Mouse (Mus musculus): ENCODE data around the gene Cct3. TPM values are rescaled to one million over a fixed set of nuclear protein-coding genes. Genes with fewer than 3 reads are reported as not detected.
"Not testable (repeated sequence)": the region's sequence is repeated elsewhere in the genome, so short reads cannot be mapped to it uniquely, and the experiment has no call there.

Cct3 gene
- total RNA-seq, 2 experiments from 2014 or later = 84.1 to 107 TPM

DNA sequence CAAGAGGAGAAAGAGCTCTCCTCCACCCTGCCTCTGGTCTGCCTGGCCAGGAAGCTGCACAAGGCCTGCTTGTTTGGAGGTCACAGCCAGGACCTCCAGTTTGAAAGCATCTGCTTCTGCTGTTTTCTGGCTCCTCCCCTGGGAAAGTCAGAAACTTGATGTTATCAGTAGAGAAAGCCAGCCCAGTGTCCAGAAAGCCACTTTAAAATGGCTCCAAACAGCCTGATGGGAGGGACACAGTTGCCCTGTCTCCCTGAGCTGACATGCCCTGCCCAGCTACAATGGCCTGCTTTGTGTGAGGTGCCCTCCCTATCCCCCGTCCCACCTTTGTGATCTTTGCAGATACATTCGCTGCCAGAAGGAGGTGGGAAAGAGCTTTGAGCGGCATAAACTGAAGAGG lies 63.1 kb downstream of the Cct3 start:
- no peak for DNase-seq (ENCODE audit: low spot score)

DNA sequence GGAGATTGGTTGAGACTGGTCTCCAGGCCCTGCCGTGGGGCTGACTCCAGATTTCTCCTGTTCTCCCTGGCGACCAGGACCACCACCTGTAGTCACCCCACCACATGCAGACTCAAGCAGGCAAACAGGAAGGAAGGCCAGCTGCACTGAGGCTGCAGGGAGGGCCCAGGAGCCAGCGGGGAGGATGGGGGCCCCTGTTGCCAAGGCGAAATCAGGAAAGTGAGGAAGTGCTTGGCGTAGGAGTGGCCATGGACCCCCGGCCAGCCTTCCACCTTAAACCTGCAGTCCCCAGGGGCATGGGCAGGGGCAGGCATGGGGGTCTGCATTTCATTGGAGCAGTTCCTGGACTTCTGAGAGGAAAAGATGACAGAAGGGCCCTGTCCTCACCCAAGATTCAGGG lies 64.2 kb downstream of the Cct3 start:
- no peak for DNase-seq (ENCODE audit: low spot score)

DNA sequence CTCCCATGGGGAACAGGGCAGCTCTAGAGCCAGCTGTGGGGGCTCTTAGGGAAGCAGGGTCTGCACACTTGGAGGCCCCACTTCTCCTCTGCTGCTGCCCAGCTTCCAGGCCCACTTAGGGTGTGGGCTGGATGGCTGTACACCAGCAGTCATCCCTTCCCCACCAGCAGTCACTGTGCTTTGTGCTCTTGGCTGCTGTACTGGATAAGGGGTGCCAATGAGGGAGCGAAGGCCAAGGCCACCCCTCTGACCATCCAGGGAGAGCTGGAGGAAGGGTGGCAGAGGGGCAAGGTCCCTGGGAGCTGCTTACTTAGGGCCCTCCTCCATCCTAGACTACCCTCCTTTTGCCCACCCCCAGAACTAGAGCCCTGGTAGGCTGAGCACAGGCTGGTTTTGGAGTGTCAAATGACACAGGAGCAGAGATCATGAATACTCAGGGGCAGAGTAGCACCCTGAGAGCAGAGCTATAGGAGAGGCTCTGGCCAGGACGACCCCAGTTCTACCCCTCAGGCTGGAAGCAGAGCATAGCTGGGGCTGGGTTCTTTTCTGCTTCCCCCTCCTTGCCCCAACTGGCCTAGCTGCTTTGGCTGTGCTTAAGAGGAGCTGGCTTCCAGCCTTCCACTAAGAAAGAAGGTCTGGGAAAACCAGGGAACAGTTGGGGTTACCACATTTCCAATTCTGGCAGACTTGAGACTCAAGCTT lies 64.8 kb downstream of the Cct3 start:
- no peak for DNase-seq (ENCODE audit: low spot score)

DNA sequence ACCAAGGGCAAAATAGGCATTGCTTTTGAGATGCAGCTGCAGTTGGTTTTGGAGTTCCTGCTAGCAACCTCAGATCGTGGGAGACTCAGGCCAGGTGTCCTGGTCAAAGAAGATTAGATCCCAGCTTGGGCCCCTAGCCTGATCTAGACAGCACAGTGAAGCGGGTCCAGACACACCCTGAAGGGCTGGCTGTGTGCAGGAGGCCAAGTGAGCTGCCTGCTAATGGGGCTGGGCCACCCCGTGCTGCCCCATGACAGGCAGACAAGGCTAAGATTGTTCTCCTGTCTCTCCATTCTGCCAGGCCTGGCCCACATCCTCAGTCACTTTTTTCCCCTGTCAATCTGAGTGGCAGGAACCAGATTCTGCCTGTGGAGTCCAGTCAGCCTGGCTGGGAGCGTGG lies 66.8 kb downstream of the Cct3 start:
- DNase-seq (ENCODE audit: low spot score) = no peak

DNA sequence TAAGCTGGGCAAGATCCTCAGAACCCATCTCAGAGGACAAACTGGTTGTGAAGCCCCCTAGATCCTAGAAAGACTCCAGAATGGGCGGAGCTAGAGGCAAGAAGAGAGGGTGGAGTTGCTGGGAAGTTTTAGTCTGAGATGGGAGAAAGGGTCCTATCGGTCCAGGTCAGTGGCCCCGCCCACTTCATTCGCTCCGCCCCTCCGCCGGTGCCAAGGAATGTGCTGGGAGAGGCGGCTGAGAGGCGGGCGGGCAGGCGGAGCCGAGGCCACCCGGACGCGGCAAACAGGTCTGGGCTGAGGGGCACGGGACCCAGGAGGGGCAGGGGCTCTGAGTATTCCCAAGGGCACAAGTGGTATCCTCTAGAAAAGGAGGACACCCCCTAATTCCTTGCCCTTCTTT lies 67.4 kb downstream of the Cct3 start, which contains the start of gene Paqr6:
Gene Paqr6, plus strand, starts transcription at position 248 of the 400 bp plus-strand sequence.
- DNase-seq (ENCODE audit: low spot score) = peak; percentile 66

- no peak for DNase-seq (ENCODE audit: low spot score)
Observed at GRCm38 (mm10) chr3:88365705-88366361, 68.9 kb downstream of the Cct3 start.

GRCm38 (mm10) chr3:88366830-88367428 lies 70.0 kb downstream of the Cct3 start:
- DNase-seq (ENCODE audit: low spot score) = not testable (repeated sequence)

DNA sequence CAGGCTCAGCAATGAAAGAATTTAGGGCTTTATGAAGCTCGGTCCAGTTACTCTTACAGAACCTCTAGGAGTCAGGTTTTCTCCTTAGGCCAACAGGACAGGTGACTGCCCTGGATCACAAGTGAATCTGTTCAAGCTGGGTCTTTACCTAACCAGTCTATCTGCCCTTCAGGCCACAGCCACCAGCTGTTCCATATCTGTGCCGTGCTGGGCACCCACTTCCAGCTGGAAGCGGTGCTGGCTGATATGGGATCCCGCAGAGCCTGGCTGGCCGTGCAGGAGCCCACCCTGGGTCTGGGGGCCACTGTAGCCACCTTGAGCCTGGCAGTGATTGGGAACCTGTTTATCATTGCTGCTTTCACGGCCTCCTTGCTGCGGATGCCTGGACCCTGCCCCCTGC lies 70.6 kb downstream of the Cct3 start:
- not testable (repeated sequence) for DNase-seq (ENCODE audit: low spot score)

- DNase-seq (ENCODE audit: low spot score) = peak; percentile 75
Observed at GRCm38 (mm10) chr3:88368511-88368910, 71.6 kb downstream of the Cct3 start.

Other genes starting within 250 kb of the Cct3 start
- gene Naxe, start 238.6 kb upstream of the Cct3 start, total RNA-seq (2021) = 10 to 100 TPM; 49.1 to 52.6 TPM
- not detected for gene Ttc24, start 218.8 kb upstream of the Cct3 start, total RNA-seq (2021)
- gene Iqgap3, start 215.1 kb upstream of the Cct3 start, total RNA-seq (2021) = under 1 TPM; 0.21 to 0.39 TPM
- gene Mef2d, start 154.7 kb upstream of the Cct3 start, total RNA-seq (2021) = 100 to 1,000 TPM; 174 to 196 TPM
- gene Rhbg, start 42.4 kb upstream of the Cct3 start, total RNA-seq (2021) = not detected
- 1 to 10 TPM in 1 of 2 experiments, under 1 TPM in 1; 1.00 to 1.3 TPM for gene Gm38392, start 9.9 kb upstream of the Cct3 start, total RNA-seq (2021)
- gene Tsacc, start 117 bp upstream of the Cct3 start, total RNA-seq (2021) = 1 to 10 TPM; 7.4 to 7.9 TPM
- 10 to 100 TPM; 41.2 to 41.8 TPM for gene Glmp, start 27.9 kb downstream of the Cct3 start, total RNA-seq (2021)
- gene Tmem79, start 39.0 kb downstream of the Cct3 start, total RNA-seq (2021) = 1 to 10 TPM; 3.1 to 3.9 TPM
- 10 to 100 TPM; 37.5 to 48.1 TPM for gene Smg5, start 39.1 kb downstream of the Cct3 start, total RNA-seq (2021)
- gene Paqr6, start 67.5 kb downstream of the Cct3 start, total RNA-seq (2021) = under 1 TPM; 0.50 to 0.75 TPM
- not detected for gene Bglap3, start 75.6 kb downstream of the Cct3 start, total RNA-seq (2021)
- not detected for gene Bglap2, start 81.6 kb downstream of the Cct3 start, total RNA-seq (2021)
- not detected for gene Bglap, start 87.3 kb downstream of the Cct3 start, total RNA-seq (2021)
- 10 to 100 TPM; 16.9 to 17.4 TPM for gene Pmf1, start 113.2 kb downstream of the Cct3 start, total RNA-seq (2021)
- 10 to 100 TPM; 18.4 to 19.1 TPM for gene Slc25a44, start 128.0 kb downstream of the Cct3 start, total RNA-seq (2021)
- 1 to 10 TPM; 1.4 to 2.0 TPM for gene Sema4a, start 164.1 kb downstream of the Cct3 start, total RNA-seq (2021)
- 10 to 100 TPM; 68.3 to 89.6 TPM for gene Lmna, start 212.8 kb downstream of the Cct3 start, total RNA-seq (2021)
- under 1 TPM; 0.17 to 0.18 TPM for gene Mex3a, start 235.3 kb downstream of the Cct3 start, total RNA-seq (2021)